Comparison of ENCODE assay signal across 9 mouse cellular contexts in genomic region chr1:133907949-133908658, GRCm38 (mm10). TPM values are rescaled to one million over a fixed set of nuclear protein-coding genes. Genes with fewer than 3 reads are reported as not detected.
DNase-seq lines count a peak whose midpoint lies in the region; ATAC-seq lines count a peak whose summit lies in the region.
"Had no signal": no experiment of that assay in that cellular context is flagged by ENCODE, and none has a peak within 500 bp of the region (broad histone marks: within the 10 kb centered on the region; RNA-seq: fewer than 3 reads in every experiment).

Gene Optc, minus strand, starts transcription at chr1:133907999.

- no peak for DNase-seq in heart, embryonic 10.5 days (ENCODE audit: low spot score)
- no peak for DNase-seq in heart, postnatal 25 days (ENCODE audit: low spot score)
- DNase-seq in adrenal gland, postnatal 25 days = peak; percentile 63
- DNase-seq in embryonic facial prominence, embryonic 14.5 days (ENCODE audit: low spot score) = peak; percentile 87
- DNase-seq in left cerebral cortex, postnatal 4 days = peak; percentile 90
- peak; percentile 54 for DNase-seq in thymus, postnatal 4 days

- H3K4me3 ChIP-seq in heart, embryonic 10.5 days = peak within 1 kb of the TSS; percentile 66
- H3K4me3 ChIP-seq in embryonic facial prominence, embryonic 14.5 days (ENCODE audit: low read depth, low read length) = peak within 1 kb of the TSS; percentile 46
- peak within 1 kb of the TSS; percentile 45 for H3K4me3 ChIP-seq in hindbrain, embryonic 16.5 days (ENCODE audit: low read length)
- H3K4me3 ChIP-seq in midbrain, embryonic 16.5 days (ENCODE audit: low read depth, low read length) = peak within 1 kb of the TSS; percentile 43

- peaks cover 23% of the 10 kb centered on the region for H3K4me1 ChIP-seq in heart, embryonic 10.5 days
- peaks cover 22% of the 10 kb centered on the region for H3K4me1 ChIP-seq in embryonic facial prominence, embryonic 14.5 days (ENCODE audit: control insufficient read depth, insufficient read depth, low read length)
- peaks cover 19% of the 10 kb centered on the region for H3K4me1 ChIP-seq in hindbrain, embryonic 16.5 days (ENCODE audit: control insufficient read depth, insufficient read depth, low read depth, low read length)
- H3K4me1 ChIP-seq in midbrain, embryonic 16.5 days (ENCODE audit: control insufficient read depth, insufficient read depth, low read length) = peaks cover 24% of the 10 kb centered on the region

- H3K36me3 ChIP-seq in heart, embryonic 10.5 days = no peaks in the 10 kb centered on the region
- H3K36me3 ChIP-seq in embryonic facial prominence, embryonic 14.5 days (ENCODE audit: control insufficient read depth, insufficient read depth, low read length) = no peaks in the 10 kb centered on the region
- no peaks in the 10 kb centered on the region for H3K36me3 ChIP-seq in hindbrain, embryonic 16.5 days (ENCODE audit: control insufficient read depth, insufficient read depth, low read length)
- H3K36me3 ChIP-seq in midbrain, embryonic 16.5 days (ENCODE audit: control insufficient read depth, insufficient read depth, low read length) = no peaks in the 10 kb centered on the region

- peaks cover 76% of the 10 kb centered on the region for H3K27me3 ChIP-seq in heart, embryonic 10.5 days (ENCODE audit: insufficient read depth, poor library complexity, severe bottlenecking)
- no peaks in the 10 kb centered on the region for H3K27me3 ChIP-seq in embryonic facial prominence, embryonic 14.5 days (replicated peaks; ENCODE audit: control insufficient read depth, insufficient read depth, low read length)
- no peaks in the 10 kb centered on the region; the same call in 1 of the 2 replicates for H3K27me3 ChIP-seq in hindbrain, embryonic 16.5 days (replicated peaks; ENCODE audit: control insufficient read depth, insufficient read depth, low read length)
- H3K27me3 ChIP-seq in midbrain, embryonic 16.5 days (ENCODE audit: control insufficient read depth, insufficient read depth, low read depth, low read length) = no peaks in the 10 kb centered on the region

- WGBS in heart, embryonic 10.5 days = 3% methylated on average over 30 of the region's 30 CpGs
- 4% methylated on average over 21 of the region's 30 CpGs for WGBS in embryonic facial prominence, embryonic 14.5 days
- under 1% methylated on average over 29 of the region's 30 CpGs for WGBS in hindbrain, embryonic 16.5 days
- WGBS in midbrain, embryonic 16.5 days = 1% methylated on average over 26 of the region's 30 CpGs

- H3K4me2 ChIP-seq in embryonic facial prominence, embryonic 14.5 days (ENCODE audit: low read depth, low read length) = peak within 1 kb of the TSS; percentile 93
- peak within 1 kb of the TSS; percentile 94 for H3K4me2 ChIP-seq in hindbrain, embryonic 16.5 days (ENCODE audit: low read length)
- H3K4me2 ChIP-seq in midbrain, embryonic 16.5 days (ENCODE audit: low read length) = peak within 1 kb of the TSS; percentile 74

- H3K27ac ChIP-seq in heart, embryonic 10.5 days = peak within 1 kb of the TSS; percentile 83
- H3K27ac ChIP-seq in embryonic facial prominence, embryonic 14.5 days (replicated peaks; ENCODE audit: low read depth, low read length) = peak within 1 kb of the TSS; percentile 77
- peak within 1 kb of the TSS; percentile 85 for H3K27ac ChIP-seq in hindbrain, embryonic 16.5 days (ENCODE audit: low read depth, low read length)
- H3K27ac ChIP-seq in midbrain, embryonic 16.5 days (ENCODE audit: low read length) = peak within 1 kb of the TSS; percentile 77

- peak; percentile 80 for ATAC-seq in embryonic facial prominence, embryonic 14.5 days (ENCODE audit: low read depth)
- peak; percentile 91 for ATAC-seq in hindbrain, embryonic 16.5 days
- peak; percentile 89 for ATAC-seq in midbrain, embryonic 16.5 days

- intact Hi-C loops in heart, postnatal 25 days (cut with DNase I) = no loop called here
- intact Hi-C loops in left cerebral cortex, postnatal 4 days (cut with DNase I) = no loop called here

- no peaks in the 10 kb centered on the region for H3K9me3 ChIP-seq in heart, embryonic 10.5 days
- no peaks in the 10 kb centered on the region for H3K9me3 ChIP-seq in embryonic facial prominence, embryonic 14.5 days (ENCODE audit: control insufficient read depth, low read length)
- H3K9me3 ChIP-seq in hindbrain, embryonic 16.5 days (ENCODE audit: control insufficient read depth, low read length) = no peaks in the 10 kb centered on the region
- H3K9me3 ChIP-seq in midbrain, embryonic 16.5 days (replicated peaks; ENCODE audit: control insufficient read depth, low read length, poor library complexity, severe bottlenecking) = no peaks in the 10 kb centered on the region

- peak within 1 kb of the TSS; percentile 75 for H3K9ac ChIP-seq in embryonic facial prominence, embryonic 14.5 days (ENCODE audit: low read depth, low read length)
- peak within 1 kb of the TSS; percentile 75 for H3K9ac ChIP-seq in hindbrain, embryonic 16.5 days (ENCODE audit: low read depth, low read length)
- H3K9ac ChIP-seq in midbrain, embryonic 16.5 days (ENCODE audit: low read depth, low read length) = peak within 1 kb of the TSS; percentile 68

RNA-seq across cellular contexts. Expression of gene Optc, which starts in this region (rescaled TPM):
- 0.16 and 0.69 TPM in 2 replicates for polyA plus RNA-seq in heart, embryonic 10.5 days (2016; fragmentation: Nextera tagmentation; extraction: Ambion mirVana)
- under 1 TPM; 0.36 to 0.42 TPM for total RNA-seq in heart, postnatal 25 days (2021)
- 1.0 and 1.2 TPM in 2 replicates for total RNA-seq in adrenal gland, postnatal 25 days (2021)
- 0.82 and 1.3 TPM in 2 replicates for polyA plus RNA-seq in embryonic facial prominence, embryonic 14.5 days (2014; fragmentation: Nextera tagmentation; extraction: Ambion mirVana)
- polyA plus RNA-seq in hindbrain, embryonic 16.5 days (2015; fragmentation: Nextera tagmentation; extraction: Ambion mirVana) = 4.0 and 4.1 TPM in 2 replicates
- 1 to 10 TPM; 2.3 to 2.7 TPM for total RNA-seq in left cerebral cortex, postnatal 4 days (2021)
- 2.3 and 3.7 TPM in 2 replicates for polyA plus RNA-seq in midbrain, embryonic 16.5 days (2015; fragmentation: Nextera tagmentation; extraction: Ambion mirVana)
- total RNA-seq: neutrophil, adult 5-6 weeks had no signal

Comparison
In these comparisons a context has a peak if more than half of its experiments do, and no peak if none do; other contexts are left out.
1. DNase-seq: peak in adrenal gland, postnatal 25 days (single experiment), embryonic facial prominence, embryonic 14.5 days (single experiment), left cerebral cortex, postnatal 4 days (single experiment) and thymus, postnatal 4 days (single experiment); none in heart, embryonic 10.5 days (single experiment) and heart, postnatal 25 days (single experiment).
2. Peak in every context shown above with its lines, with median percentiles within 50 percentile points of each other: H3K27ac ChIP-seq, H3K4me3 ChIP-seq, ATAC-seq, H3K4me2 ChIP-seq and H3K9ac ChIP-seq.